Mouse (Mus musculus): Measurements from ENCODE around the gene Gm17555. TPM values are rescaled to one million over a fixed set of nuclear protein-coding genes. Genes with fewer than 3 reads are reported as not detected.

The Gm17555 gene
- polyA plus RNA-seq, 1 experiment from 2014 or later: not detected

GRCm38 (mm10) chr2:126231731-126232130 lies 16.8 kb downstream of the Gm17555 start:
- no peaks in the 10 kb centered on the region for H3K4me1 ChIP-seq
- WGBS: 89% methylated on average over 1 of the region's 1 CpGs
- H3K27me3 ChIP-seq: no peaks in the 10 kb centered on the region
- H3K4me2 ChIP-seq: no peak overlapping the region
- no peak overlapping the region for H3K9ac ChIP-seq
- no peaks in the 10 kb centered on the region for H3K36me3 ChIP-seq
- no peak overlapping the region for H3K27ac ChIP-seq
- H3K9me3 ChIP-seq: no peaks in the 10 kb centered on the region
- no peak overlapping the region for H3K4me3 ChIP-seq
- ATAC-seq (ENCODE audit: insufficient number of reproducible peaks, insufficient read depth, low FRiP score, low TSS enrichment, low read depth): no peak

GRCm38 (mm10) chr2:126236905-126237304 lies 22.0 kb downstream of the Gm17555 start:
- H3K4me1 ChIP-seq: no peaks in the 10 kb centered on the region
- H3K4me3 ChIP-seq: no peak overlapping the region
- no peaks in the 10 kb centered on the region for H3K36me3 ChIP-seq
- no peak overlapping the region for H3K4me2 ChIP-seq
- H3K27me3 ChIP-seq: no peaks in the 10 kb centered on the region
- no peak overlapping the region for H3K27ac ChIP-seq
- 88% methylated on average over 4 of the region's 4 CpGs for WGBS
- ATAC-seq (ENCODE audit: insufficient number of reproducible peaks, insufficient read depth, low FRiP score, low TSS enrichment, low read depth): no peak
- H3K9ac ChIP-seq: no peak overlapping the region
- H3K9me3 ChIP-seq: no peaks in the 10 kb centered on the region

GRCm38 (mm10) chr2:126245446-126245845 lies 30.5 kb downstream of the Gm17555 start:
- 32% methylated on average over 2 of the region's 2 CpGs for WGBS
- no peak for ATAC-seq (ENCODE audit: insufficient number of reproducible peaks, insufficient read depth, low FRiP score, low TSS enrichment, low read depth)
- no peak overlapping the region for H3K4me2 ChIP-seq

GRCm38 (mm10) chr2:126248536-126248935 lies 33.6 kb downstream of the Gm17555 start:
- WGBS: 92% methylated on average over 2 of the region's 2 CpGs
- H3K27ac ChIP-seq: no peak overlapping the region
- no peak overlapping the region for H3K4me2 ChIP-seq
- H3K36me3 ChIP-seq: no peaks in the 10 kb centered on the region
- no peaks in the 10 kb centered on the region for H3K9me3 ChIP-seq
- ATAC-seq (ENCODE audit: insufficient number of reproducible peaks, insufficient read depth, low FRiP score, low TSS enrichment, low read depth): no peak
- H3K9ac ChIP-seq: no peak overlapping the region
- no peak overlapping the region for H3K4me3 ChIP-seq
- H3K4me1 ChIP-seq: no peaks in the 10 kb centered on the region
- no peaks in the 10 kb centered on the region for H3K27me3 ChIP-seq

More at GRCm38 (mm10) chr2:126245446-126245845, 30.5 kb downstream of the Gm17555 start:
- H3K4me1 ChIP-seq: no peaks in the 10 kb centered on the region
- no peak overlapping the region for H3K9ac ChIP-seq
- no peaks in the 10 kb centered on the region for H3K27me3 ChIP-seq
- H3K4me3 ChIP-seq: no peak overlapping the region
- no peak overlapping the region for H3K27ac ChIP-seq
- no peaks in the 10 kb centered on the region for H3K36me3 ChIP-seq
- no peaks in the 10 kb centered on the region for H3K9me3 ChIP-seq

- no peaks in the 10 kb centered on the region for H3K36me3 ChIP-seq
- no peak overlapping the region for H3K4me2 ChIP-seq
- no peak overlapping the region for H3K4me3 ChIP-seq
- no peak for ATAC-seq (ENCODE audit: insufficient number of reproducible peaks, insufficient read depth, low FRiP score, low TSS enrichment, low read depth)
- no peak overlapping the region for H3K9ac ChIP-seq
- no peak overlapping the region for H3K27ac ChIP-seq
- no peaks in the 10 kb centered on the region for H3K9me3 ChIP-seq
- H3K4me1 ChIP-seq: no peaks in the 10 kb centered on the region
- no peaks in the 10 kb centered on the region for H3K27me3 ChIP-seq
These were observed 37.3 kb downstream of the Gm17555 start for GRCm38 (mm10) chr2:126252211-126252610.

Other genes starting within 250 kb of the Gm17555 start
- gene Fgf7, start 180.4 kb upstream of the Gm17555 start, polyA plus RNA-seq (2015; fragmentation: Nextera tagmentation; extraction: Ambion mirVana): 7.6 and 10.2 TPM in 2 replicates
- gene Fam227b, start 63.1 kb upstream of the Gm17555 start, polyA plus RNA-seq (2015; fragmentation: Nextera tagmentation; extraction: Ambion mirVana): not detected in 2 replicates
- gene Dtwd1, start 63.0 kb upstream of the Gm17555 start, polyA plus RNA-seq (2015; fragmentation: Nextera tagmentation; extraction: Ambion mirVana): 28.3 and 33.3 TPM in 2 replicates

Measured in embryonic facial prominence, embryonic 13.5 days (tissue).